Mouse (Mus musculus) neural tube, embryonic 15.5 days (tissue): ENCODE measurements around the gene Hoxd9. TPM values are rescaled to one million over a fixed set of nuclear protein-coding genes. Genes with fewer than 3 reads are reported as not detected.

ENCODE experiments used
- ATAC-seq: fragments of 200-750 bp; cut with Nextera tagmentation; 2 replicates; pipeline ENCODE4 v1.8.0; 2017; ENCODE audit warnings: mild to moderate bottlenecking, moderate TSS enrichment, moderate library complexity; ENCODE audit not compliant: low FRiP score
- H3K27ac ChIP-seq: fragments of 300-500 bp; sonication (generic); replicated peaks from 2 replicates; pipeline ENCODE4 v1.5.1; 2015; ENCODE audit warnings: mild to moderate bottlenecking, inconsistent platforms
- H3K27me3 ChIP-seq: fragments of 300-500 bp; sonication (generic); replicated peaks from 2 replicates; pipeline ENCODE4 v1.6.1; 2015; ENCODE audit warnings: inconsistent platforms
- H3K36me3 ChIP-seq: fragments of 300-500 bp; sonication (generic); 2 replicates; pipeline ENCODE4 v1.6.1; 2015; ENCODE audit warnings: inconsistent platforms
- H3K4me1 ChIP-seq: fragments of 300-500 bp; sonication (generic); 2 replicates; pipeline ENCODE4 v1.6.1; 2015; ENCODE audit warnings: inconsistent platforms
- H3K4me2 ChIP-seq: fragments of 300-500 bp; sonication (generic); 2 replicates; pipeline ENCODE4 v1.6.1; 2015; ENCODE audit warnings: inconsistent platforms, mild to moderate bottlenecking, moderate library complexity
- H3K4me3 ChIP-seq: fragments of 300-500 bp; sonication (generic); replicated peaks from 2 replicates; pipeline ENCODE4 v1.5.1; 2015; ENCODE audit warnings: mild to moderate bottlenecking, inconsistent platforms
- H3K9ac ChIP-seq: fragments of 300-500 bp; sonication (generic); replicated peaks from 2 replicates; pipeline ENCODE4 v1.6.1; 2015; ENCODE audit warnings: mild to moderate bottlenecking, inconsistent platforms
- H3K9me3 ChIP-seq: fragments of 300-500 bp; sonication (generic); replicated peaks from 2 replicates; pipeline ENCODE4 v1.6.1; 2016; ENCODE audit warnings: inconsistent platforms
- WGBS: fragments of 180-500 bp; shearing (Covaris S2); methylation state at CpG from one replicate; pipeline ENCODE4 v1.1.7; 2015; ENCODE audit warnings: mixed read lengths; 5-methylcytosine and 5-hydroxymethylcytosine counted together
- polyA plus RNA-seq: library from polyadenylated mRNA; unstranded; fragments of >200 nt; fragmentation: Nextera tagmentation; extraction: Ambion mirVana; gene quantifications from 2 replicates; pipeline ENCODE4 v1.2.1, GENCODE M21; 2015

The Hoxd9 gene
- polyA plus RNA-seq, 1 experiment from 2014 or later, result 20.0 TPM

DNA sequence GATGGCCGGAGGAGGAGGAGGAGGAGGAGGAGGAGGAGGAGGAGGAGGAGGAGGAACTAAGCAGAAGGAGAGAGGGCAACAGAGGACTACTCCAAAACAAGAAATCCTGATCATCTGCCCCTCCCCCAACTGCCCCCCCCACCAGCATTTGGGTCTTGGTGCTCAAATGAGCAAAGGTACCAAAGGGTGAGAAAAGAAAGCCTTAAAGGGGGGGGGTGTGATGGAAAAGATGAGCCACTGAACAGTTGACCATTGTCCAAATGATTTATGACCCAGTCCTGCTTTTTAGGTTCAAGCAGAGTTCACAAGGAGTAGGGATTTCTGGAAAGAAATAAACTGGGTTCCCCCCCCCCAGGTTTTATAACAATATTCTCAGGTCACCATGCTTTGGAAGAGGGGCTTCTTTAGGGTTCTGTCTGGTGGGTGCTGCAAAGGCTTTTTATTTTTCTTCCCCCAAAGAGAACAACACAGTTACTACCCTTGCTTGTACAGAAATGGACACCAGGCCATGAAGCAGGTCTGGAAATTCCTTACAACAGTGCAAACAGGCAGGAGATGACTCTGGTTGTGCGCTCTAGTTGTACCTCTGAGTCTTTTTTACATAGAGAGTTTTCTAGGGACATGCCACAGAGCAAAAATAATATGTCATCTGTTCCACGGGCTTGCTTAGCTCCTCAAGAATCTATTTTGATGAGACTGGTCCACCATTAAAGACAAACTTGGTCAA lies 43.9 kb downstream of the Hoxd9 start:
- H3K4me2 ChIP-seq, result no peak overlapping the region
- WGBS, result 35% methylated on average over 2 of the region's 3 CpGs
- H3K9ac ChIP-seq, result no peak overlapping the region

DNA sequence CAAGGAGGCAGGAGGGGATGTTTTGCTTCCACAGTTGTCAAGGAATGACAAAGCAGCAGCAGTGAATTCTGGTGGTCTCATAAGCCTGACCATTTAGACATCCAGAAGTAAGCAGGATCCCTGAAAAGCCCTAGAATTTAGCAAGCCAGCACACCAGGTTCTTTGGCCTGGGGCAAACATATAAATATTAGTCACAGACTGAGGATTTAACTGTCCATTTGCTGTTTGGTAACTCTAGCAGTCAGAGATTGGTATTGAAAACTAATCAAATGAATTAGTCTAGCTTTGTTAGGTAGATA lies 44.4 kb downstream of the Hoxd9 start:
- Histone ChIP-seq H3K36me3 (0 out of 2 replicates have a peak, but pooled peaks cover 5% of the 10 kb centered on the region), H3K4me2 (no peak overlapping the region), H3K9me3 (no peaks in the 10 kb centered on the region), H3K27ac (peak overlapping the region; percentile 66), H3K9ac (no peak overlapping the region), H3K27me3 (no peaks in the 10 kb centered on the region), H3K4me1 (peaks cover 69% of the 10 kb centered on the region), H3K4me3 (no peak overlapping the region)
- no peak for ATAC-seq

More for the DNA sequence above, 43.9 kb downstream of the Hoxd9 start:
- ATAC-seq, result no peak
- Histone ChIP-seq H3K9me3 (no peaks in the 10 kb centered on the region), H3K36me3 (0 out of 2 replicates have a peak, but pooled peaks cover under 1% of the 10 kb centered on the region), H3K27me3 (no peaks in the 10 kb centered on the region), H3K4me3 (no peak overlapping the region), H3K27ac (peak overlapping the region; percentile 66), H3K4me1 (peaks cover 69% of the 10 kb centered on the region)

DNA sequence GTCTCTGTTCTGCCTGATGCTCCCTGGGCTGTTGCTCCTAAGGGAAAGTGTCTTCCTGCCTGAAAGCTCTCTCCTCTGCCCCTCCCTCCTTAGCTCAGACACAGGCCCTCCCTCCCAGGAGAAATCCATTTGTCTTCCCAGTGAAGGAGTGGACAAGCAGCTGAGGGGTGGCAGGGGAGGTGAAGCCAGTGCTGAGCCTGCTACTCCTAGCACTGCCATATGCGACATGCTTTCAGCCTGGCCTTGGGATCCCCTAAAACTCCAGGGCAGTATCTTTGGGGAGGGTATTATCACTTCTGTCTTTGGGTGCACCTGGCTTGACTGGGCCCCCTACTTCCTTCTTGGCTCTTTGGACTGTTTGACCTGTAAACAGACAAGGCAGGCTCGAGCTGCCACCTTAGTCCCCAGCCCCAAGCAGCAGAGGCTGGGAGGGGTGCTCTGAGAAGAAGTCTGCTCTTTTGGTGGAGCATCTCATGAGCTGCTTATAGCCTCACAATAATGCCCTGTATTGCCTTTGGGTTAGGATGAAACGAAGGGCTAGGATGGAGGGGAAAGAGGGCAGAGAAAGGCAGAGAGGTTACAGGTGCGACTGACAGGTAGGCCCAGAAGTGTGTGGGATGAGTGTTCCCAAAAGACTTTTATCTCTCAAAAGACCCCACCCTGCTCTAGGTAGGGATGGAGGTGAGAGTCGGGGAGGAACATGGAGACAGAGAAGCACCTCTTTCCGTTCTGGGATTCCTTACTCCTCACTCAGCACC lies 48.2 kb downstream of the Hoxd9 start:
- Histone ChIP-seq H3K4me3 (peak overlapping the region; percentile 24; the same call in 1 of the 2 replicates), H3K27me3 (no peaks in the 10 kb centered on the region), H3K4me2 (peak overlapping the region; percentile 62), H3K27ac (peak overlapping the region; percentile 78), H3K4me1 (peaks cover 67% of the 10 kb centered on the region), H3K36me3 (0 out of 2 replicates have a peak, but pooled peaks cover 6% of the 10 kb centered on the region), H3K9ac (peak overlapping the region; percentile 36), H3K9me3 (no peaks in the 10 kb centered on the region)
- no peak for ATAC-seq
- WGBS, result 8% methylated on average over 6 of the region's 6 CpGs

DNA sequence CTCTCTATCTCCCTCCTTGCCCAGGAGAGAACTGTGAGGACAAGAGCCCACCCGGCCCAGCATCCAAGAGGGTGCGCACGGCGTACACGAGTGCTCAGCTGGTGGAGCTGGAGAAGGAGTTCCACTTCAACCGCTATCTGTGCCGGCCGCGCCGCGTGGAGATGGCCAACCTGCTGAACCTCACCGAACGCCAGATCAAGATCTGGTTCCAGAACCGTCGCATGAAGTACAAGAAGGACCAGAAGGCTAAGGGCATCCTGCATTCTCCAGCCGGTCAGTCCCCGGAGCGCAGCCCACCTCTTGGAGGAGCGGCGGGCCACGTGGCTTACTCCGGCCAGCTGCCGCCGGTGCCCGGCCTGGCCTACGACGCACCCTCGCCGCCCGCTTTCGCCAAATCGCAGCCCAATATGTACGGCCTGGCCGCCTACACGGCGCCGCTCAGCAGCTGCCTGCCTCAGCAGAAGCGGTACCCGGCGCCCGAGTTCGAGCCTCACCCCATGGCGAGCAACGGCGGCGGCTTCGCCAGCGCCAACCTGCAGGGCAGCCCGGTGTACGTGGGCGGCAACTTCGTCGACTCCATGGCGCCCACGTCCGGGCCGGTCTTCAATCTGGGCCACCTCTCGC lies 48.9 kb downstream of the Hoxd9 start:
- H3K27ac ChIP-seq, result peak overlapping the region; percentile 78
- H3K4me1 ChIP-seq, result peaks cover 63% of the 10 kb centered on the region
- H3K9ac ChIP-seq, result peak overlapping the region; percentile 36
- 0 out of 2 replicates have a peak, but pooled peaks cover 6% of the 10 kb centered on the region for H3K36me3 ChIP-seq
- H3K4me2 ChIP-seq, result peak overlapping the region; percentile 62
- no peaks in the 10 kb centered on the region for H3K9me3 ChIP-seq
- WGBS, result 3% methylated on average over 58 of the region's 58 CpGs
- no peaks in the 10 kb centered on the region for H3K27me3 ChIP-seq
- H3K4me3 ChIP-seq, result peak overlapping the region; percentile 24
- ATAC-seq, result no peak

DNA sequence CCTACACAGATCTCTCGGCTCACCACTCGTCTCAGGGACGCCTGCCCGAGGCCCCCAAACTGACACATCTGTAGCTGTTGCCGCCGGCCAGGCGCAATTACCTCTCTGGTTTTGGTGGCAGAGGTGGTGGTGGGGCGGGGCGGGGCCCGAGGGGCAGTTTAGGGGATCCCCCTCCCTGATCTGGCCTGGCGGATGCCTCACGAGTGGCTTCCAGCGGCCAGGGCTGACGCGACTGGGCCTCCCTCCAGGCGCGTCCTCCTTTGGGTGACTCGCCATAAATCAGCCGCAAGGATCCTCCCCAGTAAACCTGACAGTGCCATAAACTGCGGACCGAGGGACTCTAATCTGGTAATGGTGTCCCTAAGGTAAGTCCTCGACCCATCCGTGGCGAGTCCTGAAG lies 49.5 kb downstream of the Hoxd9 start:
- H3K27me3 ChIP-seq, result no peaks in the 10 kb centered on the region
- WGBS, result 7% methylated on average over 24 of the region's 24 CpGs
- peak overlapping the region; percentile 78 for H3K27ac ChIP-seq

DNA sequence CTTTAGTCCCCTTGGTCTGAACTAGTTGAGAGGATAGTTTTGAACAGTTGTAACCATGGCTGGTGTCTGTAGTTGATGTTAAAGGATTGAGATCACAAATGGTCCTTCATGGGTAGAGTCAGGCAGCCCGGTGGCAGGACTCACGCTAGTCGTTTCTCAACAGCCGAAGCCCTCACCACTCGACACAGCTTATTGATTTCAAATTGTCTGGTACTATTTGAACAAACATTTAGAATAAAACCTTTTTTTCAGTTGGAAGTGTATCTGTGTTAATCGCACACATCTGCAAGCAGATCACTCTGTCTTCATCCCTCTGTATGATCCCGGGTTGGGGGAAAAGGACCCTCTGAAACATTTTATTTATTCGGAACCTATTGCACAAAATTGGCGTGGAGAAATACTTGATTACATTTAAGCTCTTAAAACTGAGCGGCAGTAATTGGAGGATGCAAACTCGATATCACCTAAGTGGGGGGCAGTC lies 50.2 kb downstream of the Hoxd9 start:
- Histone ChIP-seq H3K27ac (peak overlapping the region; percentile 78), H3K4me2 (peak overlapping the region; percentile 62), H3K36me3 (0 out of 2 replicates have a peak, but pooled peaks cover 6% of the 10 kb centered on the region), H3K4me1 (peaks cover 63% of the 10 kb centered on the region), H3K4me3 (0 out of 2 replicates have a peak overlapping the region, but pooled peaks have one; percentile 7), H3K27me3 (no peaks in the 10 kb centered on the region), H3K9me3 (no peaks in the 10 kb centered on the region), H3K9ac (0 out of 2 replicates have a peak overlapping the region, but pooled peaks have one; percentile 15)
- ATAC-seq, result no peak
- 13% methylated on average over 11 of the region's 11 CpGs for WGBS

More for the DNA sequence above, 49.5 kb downstream of the Hoxd9 start:
- Histone ChIP-seq H3K36me3 (0 out of 2 replicates have a peak, but pooled peaks cover 6% of the 10 kb centered on the region), H3K4me1 (peaks cover 58% of the 10 kb centered on the region), H3K4me2 (peak overlapping the region; percentile 62), H3K9me3 (no peaks in the 10 kb centered on the region), H3K4me3 (peak overlapping the region; percentile 24), H3K9ac (peak overlapping the region; percentile 36)
- ATAC-seq, result no peak

DNA sequence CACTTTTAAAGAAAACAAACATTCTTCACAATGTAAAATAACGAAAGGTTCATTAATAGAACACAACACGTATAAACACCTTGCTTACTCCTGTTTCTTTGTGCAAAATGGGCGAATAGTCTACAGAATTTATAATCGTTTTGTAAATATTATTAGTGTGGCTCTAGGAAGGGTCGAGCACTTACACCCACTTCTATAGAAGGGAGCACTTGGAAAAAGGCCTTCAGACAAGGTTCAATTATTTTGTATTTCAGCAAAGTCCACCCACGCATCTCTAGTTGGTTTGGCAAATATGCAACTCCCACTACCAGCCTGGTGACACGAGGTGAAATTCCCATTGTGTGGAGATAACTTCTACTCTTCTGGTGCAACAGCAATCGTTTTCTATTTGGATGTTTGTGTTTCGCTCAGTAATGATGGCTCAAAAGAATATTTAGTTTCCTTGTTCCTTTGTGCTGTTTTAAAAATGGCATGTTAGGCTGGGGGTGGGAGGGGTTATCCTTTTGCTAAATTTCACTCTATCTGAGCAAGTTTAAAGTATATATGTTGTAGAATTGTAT lies 51.0 kb downstream of the Hoxd9 start:
- ATAC-seq, result no peak
- Histone ChIP-seq H3K27me3 (no peaks in the 10 kb centered on the region), H3K4me1 (peaks cover 72% of the 10 kb centered on the region), H3K9ac (no peak overlapping the region), H3K27ac (peak overlapping the region; percentile 78), H3K9me3 (no peaks in the 10 kb centered on the region), H3K36me3 (0 out of 2 replicates have a peak, but pooled peaks cover 6% of the 10 kb centered on the region), H3K4me2 (peak overlapping the region; percentile 62; the same call in 1 of the 2 replicates), H3K4me3 (no peak overlapping the region)
- 14% methylated on average over 9 of the region's 9 CpGs for WGBS

DNA sequence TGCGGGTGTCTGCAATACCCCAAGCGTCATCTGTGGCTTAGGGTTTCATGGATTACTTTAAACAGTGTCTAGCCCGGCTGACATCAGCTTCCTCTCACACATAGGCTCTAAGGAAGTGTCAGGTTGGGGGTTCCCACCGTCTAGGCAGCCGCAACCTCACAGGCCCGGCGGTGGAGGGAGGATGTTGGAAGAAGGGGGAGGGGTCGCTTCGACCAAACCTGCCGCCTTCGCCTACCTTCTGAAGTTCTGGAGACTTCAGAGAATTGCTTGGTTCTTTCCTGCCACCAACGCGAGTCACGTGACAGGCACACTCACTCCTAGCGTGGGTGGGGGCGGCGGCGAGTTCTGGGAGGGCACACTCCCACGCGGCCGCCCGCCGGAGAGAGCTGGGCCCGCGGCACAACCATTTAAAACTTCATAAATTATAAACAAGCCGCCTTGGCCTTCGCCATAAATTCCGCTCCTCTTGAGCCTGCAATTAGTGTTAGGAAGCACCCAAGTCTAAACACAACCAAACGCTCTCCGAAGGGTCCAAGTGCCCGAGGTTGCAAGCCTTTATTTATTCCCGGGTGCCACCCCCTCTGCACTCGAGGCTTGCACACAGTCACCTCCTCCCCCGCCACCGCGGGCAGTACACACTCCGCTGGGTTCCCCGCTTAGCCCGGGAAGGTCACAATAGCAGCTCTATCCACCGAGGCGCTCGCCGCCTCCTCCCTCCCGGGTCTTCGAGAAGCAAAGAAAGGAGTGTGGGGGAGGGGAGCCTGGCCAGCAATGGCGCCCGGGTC lies 52.0 kb downstream of the Hoxd9 start:
- no peaks in the 10 kb centered on the region for H3K27me3 ChIP-seq
- peak overlapping the region; percentile 62 for H3K4me2 ChIP-seq
- WGBS, result under 1% methylated on average over 47 of the region's 47 CpGs
- peak overlapping the region; percentile 36 for H3K9ac ChIP-seq
- H3K27ac ChIP-seq, result peak overlapping the region; percentile 78
- peak overlapping the region; percentile 31 for H3K4me3 ChIP-seq
- 0 out of 2 replicates have a peak, but pooled peaks cover 6% of the 10 kb centered on the region for H3K36me3 ChIP-seq
- no peaks in the 10 kb centered on the region for H3K9me3 ChIP-seq
- ATAC-seq, result peak; percentile 83
- peaks cover 72% of the 10 kb centered on the region for H3K4me1 ChIP-seq
